In genomic region chr3:36486176-36486575, GRCm38 (mm10) we compare ENCODE assay signal across 24 mouse cellular contexts. TPM values are rescaled to one million over a fixed set of nuclear protein-coding genes. Genes with fewer than 3 reads are reported as not detected.
DNase-seq lines count a peak whose midpoint lies in the region; ATAC-seq lines count a peak whose summit lies in the region.
"Had no signal": no experiment of that assay in that cellular context is flagged by ENCODE, and none has a peak within 500 bp of the region (broad histone marks: within the 10 kb centered on the region; RNA-seq: fewer than 3 reads in every experiment).

No protein-coding gene starts in this region.

- no peak for ATAC-seq in erythroid progenitor cell, adult 5-6 weeks (replicated peaks; ENCODE audit: low FRiP score, poor library complexity, severe bottlenecking)
- ATAC-seq: forebrain, embryonic 15.5 days; intestine, postnatal 0 days; Patski had no signal

- DNase-seq in adrenal gland, adult 2 months = peak; percentile 50
- no peak for DNase-seq in adrenal gland, adult 8-10 months
- DNase-seq in embryo, embryonic 10 days (ENCODE audit: low spot score) = peak; percentile 23
- no peak for DNase-seq in embryo, embryonic 11 days
- DNase-seq in lung, adult 18-20 months = peak; percentile 30
- no peak for DNase-seq in lung, postnatal 14 days
- peak; percentile 71 for DNase-seq in yolk sac, embryonic 10.5 days (ENCODE audit: low spot score)
- DNase-seq: cerebellum, adult 11-12 months; cerebellum, adult 8-10 months; cerebellum, postnatal 10 days; cerebellum, postnatal 36 days; gastrocnemius, postnatal 25 days; heart, adult 2 months; heart, postnatal 14 days had no signal

RNA-seq across cellular contexts. Expression of gene 1810062G17Rik, which starts 10.4 kb away (rescaled TPM):
- total RNA-seq in adrenal gland, adult 2 months (2021) = 1 to 10 TPM; 1.4 to 2.2 TPM
- polyA plus RNA-seq in adrenal gland, adult 2 months (2012; rRNA removed) = 1.9 and 2.0 TPM in 2 replicates
- total RNA-seq in adrenal gland, adult 8-10 months (2022) = 1 to 10 TPM in 2 of 4 experiments, under 1 TPM in 2; 0.52 to 1.8 (median 0.86) TPM
- not detected in 2 replicates for total RNA-seq in erythroid progenitor cell, adult 5-6 weeks (2015; ENCODE audit: low replicate concordance)
- total RNA-seq in erythroid progenitor cell, adult 5-6 weeks (2017; ENCODE audit: low replicate concordance) = not detected in 2 replicates
- total RNA-seq: gastrocnemius, adult 8-10 months; gastrocnemius, postnatal 25 days; heart, adult 2 months; hematopoietic stem cell, adult 5-6 weeks had no signal
- polyA plus RNA-seq: forebrain, embryonic 15.5 days; G1E had no signal

RNA-seq across cellular contexts. Expression of gene Anxa5, which starts 10.5 kb away (rescaled TPM):
- 100 to 1,000 TPM; 670 to 728 TPM for total RNA-seq in adrenal gland, adult 2 months (2021)
- polyA plus RNA-seq in adrenal gland, adult 2 months (2012; rRNA removed) = 1,175 and 1,314 TPM in 2 replicates
- 100 to 1,000 TPM; 433 to 500 (median 466) TPM for total RNA-seq in adrenal gland, adult 8-10 months (2022)
- 47.2 and 66.2 TPM in 2 replicates for total RNA-seq in erythroid progenitor cell, adult 5-6 weeks (2015; ENCODE audit: low replicate concordance)
- total RNA-seq in erythroid progenitor cell, adult 5-6 weeks (2017; ENCODE audit: low replicate concordance) = 26.8 and 26.9 TPM in 2 replicates

RNA-seq across cellular contexts. Expression of gene Gm11549, which starts 35.4 kb away (rescaled TPM):
- under 1 TPM in 1 of 2 experiments, not detected in 1; 0.52 TPM for total RNA-seq in adrenal gland, adult 2 months (2021)
- polyA plus RNA-seq in adrenal gland, adult 2 months (2012; rRNA removed) = 0.09 and 0.12 TPM in 2 replicates
- not detected for total RNA-seq in adrenal gland, adult 8-10 months (2022)
- not detected in 2 replicates for total RNA-seq in erythroid progenitor cell, adult 5-6 weeks (2015; ENCODE audit: low replicate concordance)
- not detected in 2 replicates for total RNA-seq in erythroid progenitor cell, adult 5-6 weeks (2017; ENCODE audit: low replicate concordance)
- total RNA-seq: CH12.LX; gastrocnemius, adult 8-10 months; gastrocnemius, postnatal 25 days; heart, adult 2 months; heart, postnatal 14 days; hematopoietic stem cell, adult 5-6 weeks had no signal
- polyA plus RNA-seq: G1E; gonadal fat pad, adult 2 months; heart, adult 2 months; heart, embryonic 10.5 days; Patski had no signal

Comparison
In these comparisons a context has a peak if more than half of its experiments do, and no peak if none do; other contexts are left out.
1. DNase-seq: peak in adrenal gland, adult 2 months (single experiment), embryo, embryonic 10 days (single experiment), lung, adult 18-20 months (2 of 2) and yolk sac, embryonic 10.5 days (single experiment); none in adrenal gland, adult 8-10 months (single experiment), embryo, embryonic 11 days (single experiment) and lung, postnatal 14 days (single experiment).
2. RNA of gene Anxa5, which starts 10.5 kb away (total RNA-seq): 670 to 728 TPM in adrenal gland, adult 2 months and 433 to 500 TPM in adrenal gland, adult 8-10 months; 26.8 to 66.2 TPM in erythroid progenitor cell, adult 5-6 weeks; every median in the first group is over 4 times any median in the second.